Mouse (Mus musculus) ES-E14 (cell line): ENCODE results near the gene Gna14.

Experiments used
- CHD2 ChIP-seq: IDR thresholded peaks from 2 replicates; pipeline ENCODE4 v1.6.1; 2014; ENCODE audit warnings: mild to moderate bottlenecking, low read depth, low read length, inconsistent platforms
- HCFC1 ChIP-seq: IDR thresholded peaks from 2 replicates; pipeline ENCODE4 v1.6.1; 2012; ENCODE audit warnings: low read length, inconsistent platforms, borderline replicate concordance; ENCODE audit not compliant: insufficient read depth
- MAFK ChIP-seq: IDR thresholded peaks from 2 replicates; pipeline ENCODE4 v1.6.1; 2014; ENCODE audit warnings: mild to moderate bottlenecking, low read depth, low read length, inconsistent platforms; ENCODE audit not compliant: insufficient read depth
- ZC3H11A ChIP-seq: IDR thresholded peaks from 2 replicates; pipeline ENCODE4 v1.6.1; 2012; ENCODE audit warnings: low read depth, mild to moderate bottlenecking, inconsistent platforms, low read length, borderline replicate concordance
- ZNF384 ChIP-seq: IDR thresholded peaks from 2 replicates; pipeline ENCODE4 v1.6.1; 2012; ENCODE audit warnings: low read depth, low read length, inconsistent platforms

- no peak for TF ChIP-seq CHD2
- TF ChIP-seq MAFK, result no peak
- no peak for TF ChIP-seq ZC3H11A
- TF ChIP-seq ZNF384, result no peak
- no peak for TF ChIP-seq HCFC1
Measured at GRCm38 (mm10) chr19:16556988-16557387, 121.4 kb downstream of the Gna14 start.
